Mouse (Mus musculus): ENCODE measurements at regions not wholly inside any gene's neighbourhood (a gene's known extent, or its start where the extent isn't known, plus 50 kb on each side); places are given as distances from the start of the nearest gene placed in this dataset.

DNA sequence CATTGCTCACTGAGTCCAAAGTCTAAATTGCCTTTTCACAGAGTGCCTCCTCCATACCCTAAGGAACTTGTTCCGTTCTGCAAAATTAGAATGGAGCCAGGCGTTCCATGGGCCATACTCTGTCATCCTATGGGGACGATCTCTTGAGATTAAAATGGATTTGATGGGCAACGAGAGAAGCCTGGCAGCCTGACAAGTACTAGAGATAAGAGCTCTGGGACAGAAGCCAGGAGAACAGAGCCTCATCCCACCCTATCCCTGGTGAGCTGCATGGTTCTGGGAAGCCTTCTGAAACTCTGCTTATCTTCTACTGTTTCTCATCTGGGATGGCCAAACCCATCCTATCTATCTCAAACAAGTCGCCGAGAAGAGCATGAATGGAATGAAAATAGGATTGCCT, 324.3 kb upstream of the Nrp1 start:
- no peak overlapping the region for H3K27ac ChIP-seq (ENCODE audit: low read depth)
- WGBS: 61% methylated on average over 6 of the region's 6 CpGs
- H3K4me1 ChIP-seq (replicated peaks; ENCODE audit: control insufficient read depth, insufficient read depth, low read length): no peaks in the 10 kb centered on the region; the same call in 1 of the 2 replicates
- no peak overlapping the region for H3K4me2 ChIP-seq (ENCODE audit: low read length)
- H3K9ac ChIP-seq (ENCODE audit: low read length): no peak overlapping the region
- no peaks in the 10 kb centered on the region for H3K27me3 ChIP-seq (replicated peaks; ENCODE audit: control insufficient read depth, insufficient read depth, low read length)
- DNase-seq (ENCODE audit: low spot score): no peak
- H3K4me3 ChIP-seq (ENCODE audit: low read depth, low read length): no peak overlapping the region
- no peaks in the 10 kb centered on the region for H3K9me3 ChIP-seq (ENCODE audit: control insufficient read depth, low read length)
- no peak for ATAC-seq (replicated peaks; ENCODE audit: low FRiP score, low TSS enrichment, low read depth)
- no peaks in the 10 kb centered on the region for H3K36me3 ChIP-seq (ENCODE audit: control insufficient read depth, insufficient read depth, low read length)

DNA sequence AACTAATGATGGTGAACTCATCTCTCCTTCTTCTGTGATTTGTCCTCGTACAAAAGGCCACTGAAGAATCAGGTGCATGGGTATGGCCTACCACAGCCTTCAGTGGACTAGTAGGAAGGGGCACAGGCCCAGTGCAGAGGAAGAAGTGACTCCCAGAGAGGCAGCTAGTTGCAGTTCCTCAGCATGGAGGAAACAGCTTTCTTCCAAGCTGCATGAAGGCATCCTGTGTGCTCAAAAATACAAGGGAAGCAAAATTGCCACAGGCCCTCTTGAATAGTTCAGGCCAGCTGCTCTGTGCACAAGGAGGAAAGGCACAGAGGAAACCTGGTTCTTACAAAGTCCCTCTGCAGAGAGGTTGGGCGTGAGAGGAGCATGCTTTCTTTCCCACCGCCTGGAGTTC, 322.7 kb upstream of the Nrp1 start:
- Histone ChIP-seq H3K9me3 (ENCODE audit: control insufficient read depth, low read length) (no peaks in the 10 kb centered on the region), H3K36me3 (ENCODE audit: control insufficient read depth, insufficient read depth, low read length) (no peaks in the 10 kb centered on the region), H3K4me3 (ENCODE audit: low read depth, low read length) (no peak overlapping the region), H3K4me2 (ENCODE audit: low read length) (no peak overlapping the region), H3K27me3 (replicated peaks; ENCODE audit: control insufficient read depth, insufficient read depth, low read length) (no peaks in the 10 kb centered on the region), H3K27ac (ENCODE audit: low read depth) (no peak overlapping the region; the same call in 1 of the 2 replicates), H3K4me1 (replicated peaks; ENCODE audit: control insufficient read depth, insufficient read depth, low read length) (no peaks in the 10 kb centered on the region; the same call in 1 of the 2 replicates), H3K9ac (ENCODE audit: low read length) (no peak overlapping the region)
- DNase-seq (ENCODE audit: low spot score): no peak
- 66% methylated on average over 3 of the region's 3 CpGs for WGBS
- no peak for ATAC-seq (replicated peaks; ENCODE audit: low FRiP score, low TSS enrichment, low read depth)

GRCm38 (mm10) chr8:128039341-128040064, 318.9 kb upstream of the Nrp1 start:
- WGBS: 78% methylated on average over 6 of the region's 6 CpGs
- ATAC-seq (replicated peaks; ENCODE audit: low FRiP score, low TSS enrichment, low read depth): no peak

GRCm38 (mm10) chr8:128042877-128043276, 315.5 kb upstream of the Nrp1 start:
- Histone ChIP-seq H3K4me2 (ENCODE audit: low read length) (no peak overlapping the region), H3K27ac (ENCODE audit: low read depth) (no peak overlapping the region), H3K4me3 (ENCODE audit: low read depth, low read length) (no peak overlapping the region), H3K4me1 (replicated peaks; ENCODE audit: control insufficient read depth, insufficient read depth, low read length) (no peaks in the 10 kb centered on the region), H3K27me3 (replicated peaks; ENCODE audit: control insufficient read depth, insufficient read depth, low read length) (no peaks in the 10 kb centered on the region), H3K9ac (ENCODE audit: low read length) (no peak overlapping the region), H3K9me3 (ENCODE audit: control insufficient read depth, low read length) (no peaks in the 10 kb centered on the region), H3K36me3 (ENCODE audit: control insufficient read depth, insufficient read depth, low read length) (no peaks in the 10 kb centered on the region)
- no peak for ATAC-seq (replicated peaks; ENCODE audit: low FRiP score, low TSS enrichment, low read depth)
- 63% methylated on average over 2 of the region's 2 CpGs for WGBS
- DNase-seq (ENCODE audit: low spot score): no peak

More at GRCm38 (mm10) chr8:128039341-128040064, 318.9 kb upstream of the Nrp1 start:
- no peak for DNase-seq (ENCODE audit: low spot score)
- Histone ChIP-seq H3K27ac (ENCODE audit: low read depth) (no peak overlapping the region), H3K9me3 (ENCODE audit: control insufficient read depth, low read length) (no peaks in the 10 kb centered on the region), H3K4me1 (replicated peaks; ENCODE audit: control insufficient read depth, insufficient read depth, low read length) (no peaks in the 10 kb centered on the region), H3K4me3 (ENCODE audit: low read depth, low read length) (no peak overlapping the region), H3K36me3 (ENCODE audit: control insufficient read depth, insufficient read depth, low read length) (no peaks in the 10 kb centered on the region), H3K4me2 (ENCODE audit: low read length) (no peak overlapping the region), H3K27me3 (replicated peaks; ENCODE audit: control insufficient read depth, insufficient read depth, low read length) (no peaks in the 10 kb centered on the region), H3K9ac (ENCODE audit: low read length) (no peak overlapping the region)

GRCm38 (mm10) chr8:128043392-128043791, 315.0 kb upstream of the Nrp1 start:
- no peaks in the 10 kb centered on the region for H3K4me1 ChIP-seq (replicated peaks; ENCODE audit: control insufficient read depth, insufficient read depth, low read length)
- no peak overlapping the region for H3K9ac ChIP-seq (ENCODE audit: low read length)
- no peaks in the 10 kb centered on the region for H3K27me3 ChIP-seq (replicated peaks; ENCODE audit: control insufficient read depth, insufficient read depth, low read length)
- H3K4me3 ChIP-seq (ENCODE audit: low read depth, low read length): no peak overlapping the region
- no peak overlapping the region for H3K4me2 ChIP-seq (ENCODE audit: low read length)
- 81% methylated on average over 4 of the region's 4 CpGs for WGBS
- H3K36me3 ChIP-seq (ENCODE audit: control insufficient read depth, insufficient read depth, low read length): no peaks in the 10 kb centered on the region
- H3K27ac ChIP-seq (ENCODE audit: low read depth): no peak overlapping the region
- no peaks in the 10 kb centered on the region for H3K9me3 ChIP-seq (ENCODE audit: control insufficient read depth, low read length)
- DNase-seq (ENCODE audit: low spot score) (no peak), ATAC-seq (replicated peaks; ENCODE audit: low FRiP score, low TSS enrichment, low read depth) (no peak)

DNA sequence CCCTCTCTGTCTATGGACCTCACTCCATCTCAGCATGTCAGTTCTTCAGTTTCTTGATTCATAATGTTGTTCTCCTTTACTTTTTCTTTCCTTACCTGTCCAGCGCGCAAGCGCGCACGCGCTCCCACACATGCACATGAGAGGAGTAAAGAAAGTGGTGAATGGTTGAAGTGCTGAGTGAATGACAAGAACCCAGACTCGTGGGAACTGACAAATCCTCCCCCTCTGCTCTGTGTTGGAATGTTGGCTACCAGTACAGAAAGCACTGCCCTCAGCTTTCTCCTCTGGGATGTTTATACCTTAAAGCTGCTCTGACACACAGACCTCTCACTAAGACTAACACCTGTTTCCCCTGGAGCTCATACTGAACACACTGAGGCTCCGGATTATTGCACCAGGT, 302.2 kb upstream of the Nrp1 start:
- no peaks in the 10 kb centered on the region for H3K4me1 ChIP-seq (replicated peaks; ENCODE audit: control insufficient read depth, insufficient read depth, low read length)
- DNase-seq (ENCODE audit: low spot score) (no peak), ATAC-seq (replicated peaks; ENCODE audit: low FRiP score, low TSS enrichment, low read depth) (no peak)
- H3K36me3 ChIP-seq (ENCODE audit: control insufficient read depth, insufficient read depth, low read length): no peaks in the 10 kb centered on the region
- H3K4me3 ChIP-seq (ENCODE audit: low read depth, low read length): no peak overlapping the region
- H3K27ac ChIP-seq (ENCODE audit: low read depth): no peak overlapping the region
- WGBS: 77% methylated on average over 8 of the region's 8 CpGs
- H3K4me2 ChIP-seq (ENCODE audit: low read length): no peak overlapping the region
- H3K9me3 ChIP-seq (ENCODE audit: control insufficient read depth, low read length): no peaks in the 10 kb centered on the region
- no peak overlapping the region for H3K9ac ChIP-seq (ENCODE audit: low read length)
- H3K27me3 ChIP-seq (replicated peaks; ENCODE audit: control insufficient read depth, insufficient read depth, low read length): no peaks in the 10 kb centered on the region

DNA sequence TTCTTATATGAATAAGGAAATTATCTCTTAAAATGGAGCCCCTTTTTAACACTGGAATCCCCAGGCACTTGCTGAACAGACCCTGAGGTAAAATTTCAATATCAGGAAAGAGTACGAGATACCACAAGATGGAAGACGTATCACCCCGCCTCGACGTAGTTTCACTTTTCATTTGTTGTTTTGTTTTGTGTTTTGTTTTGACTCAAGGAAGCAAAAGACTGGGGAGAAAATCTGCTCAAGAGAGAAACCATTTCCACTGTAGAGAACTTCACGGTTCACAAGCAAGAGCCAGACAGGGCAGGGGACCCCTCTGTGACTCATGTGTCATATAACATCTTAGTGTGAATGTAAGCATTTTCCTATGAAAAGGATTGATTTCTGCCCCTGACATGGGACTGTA, 300.6 kb upstream of the Nrp1 start:
- no peaks in the 10 kb centered on the region for H3K4me1 ChIP-seq (replicated peaks; ENCODE audit: control insufficient read depth, insufficient read depth, low read length)
- H3K9me3 ChIP-seq (ENCODE audit: control insufficient read depth, low read length): no peaks in the 10 kb centered on the region
- DNase-seq (ENCODE audit: low spot score) (no peak), ATAC-seq (replicated peaks; ENCODE audit: low FRiP score, low TSS enrichment, low read depth) (no peak)
- no peaks in the 10 kb centered on the region for H3K27me3 ChIP-seq (replicated peaks; ENCODE audit: control insufficient read depth, insufficient read depth, low read length)
- H3K9ac ChIP-seq (ENCODE audit: low read length): no peak overlapping the region
- 91% methylated on average over 6 of the region's 6 CpGs for WGBS
- H3K4me2 ChIP-seq (ENCODE audit: low read length): no peak overlapping the region
- no peaks in the 10 kb centered on the region for H3K36me3 ChIP-seq (ENCODE audit: control insufficient read depth, insufficient read depth, low read length)
- no peak overlapping the region for H3K4me3 ChIP-seq (ENCODE audit: low read depth, low read length)
- H3K27ac ChIP-seq (ENCODE audit: low read depth): no peak overlapping the region

DNA sequence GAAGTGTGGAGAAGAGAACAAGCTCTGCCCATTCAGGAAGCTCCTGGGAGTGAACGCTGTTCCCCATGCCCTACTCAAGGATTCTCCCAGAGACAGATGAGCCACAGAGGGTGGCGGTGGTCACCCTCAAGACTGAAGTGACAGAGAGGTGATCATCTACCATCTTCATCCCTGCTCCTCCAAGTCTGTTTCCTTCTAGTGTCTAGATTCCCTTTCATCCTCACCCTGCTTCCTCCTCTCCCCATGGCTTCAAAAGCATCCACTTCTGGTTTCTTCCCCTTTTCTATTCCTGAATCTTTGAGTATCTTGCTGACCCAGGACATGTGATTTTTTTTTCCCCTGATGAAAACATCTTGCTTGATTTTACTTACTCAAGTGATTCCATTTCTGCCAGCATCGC, 298.6 kb upstream of the Nrp1 start:
- Histone ChIP-seq H3K27ac (ENCODE audit: low read depth) (no peak overlapping the region), H3K4me1 (replicated peaks; ENCODE audit: control insufficient read depth, insufficient read depth, low read length) (no peaks in the 10 kb centered on the region), H3K9me3 (ENCODE audit: control insufficient read depth, low read length) (no peaks in the 10 kb centered on the region), H3K4me2 (ENCODE audit: low read length) (no peak overlapping the region), H3K27me3 (replicated peaks; ENCODE audit: control insufficient read depth, insufficient read depth, low read length) (no peaks in the 10 kb centered on the region), H3K4me3 (ENCODE audit: low read depth, low read length) (no peak overlapping the region), H3K36me3 (ENCODE audit: control insufficient read depth, insufficient read depth, low read length) (no peaks in the 10 kb centered on the region), H3K9ac (ENCODE audit: low read length) (no peak overlapping the region)
- 86% methylated on average over 3 of the region's 3 CpGs for WGBS
- DNase-seq (ENCODE audit: low spot score): no peak
- ATAC-seq (replicated peaks; ENCODE audit: low FRiP score, low TSS enrichment, low read depth): no peak

DNA sequence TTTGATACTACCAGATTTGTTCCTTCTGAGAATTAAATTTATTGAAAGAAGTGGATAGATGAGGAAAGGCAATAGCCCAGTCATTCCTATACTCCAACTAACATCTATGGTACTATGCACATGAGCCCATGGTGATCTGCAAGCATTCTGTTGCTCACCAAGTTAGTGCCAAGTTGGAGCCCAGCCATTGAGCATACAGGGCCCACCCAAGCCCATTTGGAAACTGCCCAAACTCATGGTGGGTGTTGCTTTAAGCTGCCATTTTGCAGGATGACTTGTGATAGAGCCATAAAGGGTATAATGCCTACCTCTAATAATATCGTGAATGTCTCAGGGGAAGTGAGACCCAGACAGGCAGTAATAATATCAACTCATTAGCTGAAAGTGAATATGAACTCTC, 294.2 kb upstream of the Nrp1 start:
- 100% methylated on average over 1 of the region's 1 CpGs for WGBS
- Histone ChIP-seq H3K9ac (ENCODE audit: low read length) (no peak overlapping the region), H3K4me3 (ENCODE audit: low read depth, low read length) (no peak overlapping the region), H3K4me2 (ENCODE audit: low read length) (no peak overlapping the region), H3K9me3 (ENCODE audit: control insufficient read depth, low read length) (no peaks in the 10 kb centered on the region), H3K4me1 (replicated peaks; ENCODE audit: control insufficient read depth, insufficient read depth, low read length) (no peaks in the 10 kb centered on the region), H3K36me3 (ENCODE audit: control insufficient read depth, insufficient read depth, low read length) (no peaks in the 10 kb centered on the region), H3K27ac (ENCODE audit: low read depth) (no peak overlapping the region), H3K27me3 (replicated peaks; ENCODE audit: control insufficient read depth, insufficient read depth, low read length) (no peaks in the 10 kb centered on the region)
- ATAC-seq (replicated peaks; ENCODE audit: low FRiP score, low TSS enrichment, low read depth) (no peak), DNase-seq (ENCODE audit: low spot score) (no peak)
